Mouse (Mus musculus) lung, adult 2 months (tissue): ENCODE measurements around the gene Tubgcp6. TPM values are rescaled to one million over a fixed set of nuclear protein-coding genes. Genes with fewer than 3 reads are reported as not detected.
A peak's percentile ranks its signal among the peaks of the same experiment; 100 is the strongest.

ENCODE experiments used
- DNase-seq: peaks from one replicate; pipeline ENCODE4 v3.0.0; 2022
- H3K4me1 ChIP-seq: fragments of 200-500 bp; 2 replicates; pipeline ENCODE4 v1.6.1; 2011; ENCODE audit warnings: low read length; ENCODE audit not compliant: control insufficient read depth, insufficient read depth
- H3K4me3 ChIP-seq: fragments of 200-500 bp; replicated peaks from 2 replicates; pipeline ENCODE3; 2011; ENCODE audit warnings: low read depth, mild to moderate bottlenecking, control low read depth, low read length; ENCODE audit errors: extremely low read depth
- CTCF ChIP-seq: fragments of 200-500 bp; IDR thresholded peaks from 2 replicates; pipeline ENCODE4 v1.5.1; 2011; ENCODE audit warnings: mild to moderate bottlenecking, low read length, control low read depth; ENCODE audit not compliant: insufficient read depth
- POLR2A ChIP-seq: fragments of 200-500 bp; IDR thresholded peaks from 2 replicates; pipeline ENCODE4 v1.6.1; 2011; ENCODE audit warnings: low read depth, mild to moderate bottlenecking, control low read depth, low read length, borderline replicate concordance; ENCODE audit errors: extremely low read depth
- WGBS: fragments of 180-500 bp; shearing (Covaris S2); methylation state at CpG from one replicate; pipeline ENCODE4 v1.1.7; 2018; 5-methylcytosine and 5-hydroxymethylcytosine counted together
- polyA plus RNA-seq: library from polyadenylated mRNA; depleted of rRNA; stranded (reverse); fragments of >200 nt; gene quantifications from 2 replicates; pipeline ENCODE4 v1.2.3, GENCODE M21; 2012

Tubgcp6 gene
- polyA plus RNA-seq, 1 experiment: 30.3 TPM

GRCm38 (mm10) chr15:89136461-89137155, 13.7 kb upstream of the Tubgcp6 start:
- 96% methylated on average over 5 of the region's 5 CpGs for WGBS
- peaks cover 14% of the 10 kb centered on the region for H3K4me1 ChIP-seq
- no peak for DNase-seq
- no peak overlapping the region for H3K4me3 ChIP-seq
- TF ChIP-seq CTCF: no peak
- no peak for TF ChIP-seq POLR2A

- 65% methylated on average over 3 of the region's 3 CpGs for WGBS
- Histone ChIP-seq H3K4me1 (peaks cover 12% of the 10 kb centered on the region), H3K4me3 (no peak overlapping the region)
- DNase-seq: no peak
- no peak for TF ChIP-seq CTCF
- TF ChIP-seq POLR2A: no peak
These were observed 8.4 kb upstream of the Tubgcp6 start for GRCm38 (mm10) chr15:89131316-89131715.

GRCm38 (mm10) chr15:89130245-89130644, 7.3 kb upstream of the Tubgcp6 start:
- Histone ChIP-seq H3K4me3 (no peak overlapping the region), H3K4me1 (peaks cover 12% of the 10 kb centered on the region)
- no peak for DNase-seq
- TF ChIP-seq POLR2A (no peak), CTCF (no peak)

- DNase-seq: peak; percentile 91
- 3% methylated on average over 36 of the region's 36 CpGs for WGBS
- TF ChIP-seq CTCF (peak; percentile 93), POLR2A (peak; percentile 66; the same call in 1 of the 2 replicates)
- H3K4me3 ChIP-seq: peak within 1 kb of the TSS; percentile 94
- H3K4me1 ChIP-seq: peaks cover 12% of the 10 kb centered on the region
These were observed 5.8 kb upstream of the Tubgcp6 start, which contains the start of gene Hdac10 for GRCm38 (mm10) chr15:89128382-89129350. Gene Hdac10 (minus strand): TSS chr15:89128700.

- TF ChIP-seq POLR2A (no peak), CTCF (no peak)
- 73% methylated on average over 8 of the region's 8 CpGs for WGBS
- DNase-seq: no peak
- H3K4me3 ChIP-seq: no peak overlapping the region
- peaks cover 14% of the 10 kb centered on the region for H3K4me1 ChIP-seq
These were observed 4.5 kb upstream of the Tubgcp6 start for GRCm38 (mm10) chr15:89127364-89127940.

GRCm38 (mm10) chr15:89126622-89127021, 3.7 kb upstream of the Tubgcp6 start:
- TF ChIP-seq CTCF (no peak), POLR2A (no peak)
- H3K4me3 ChIP-seq: no peak overlapping the region
- WGBS: 87% methylated on average over 8 of the region's 8 CpGs
- H3K4me1 ChIP-seq: peaks cover 20% of the 10 kb centered on the region
- DNase-seq: no peak

GRCm38 (mm10) chr15:89125351-89125750, 2.4 kb upstream of the Tubgcp6 start:
- 96% methylated on average over 9 of the region's 9 CpGs for WGBS
- DNase-seq: no peak
- TF ChIP-seq POLR2A (no peak), CTCF (no peak)
- Histone ChIP-seq H3K4me1 (peaks cover 20% of the 10 kb centered on the region), H3K4me3 (no peak overlapping the region)

- DNase-seq: no peak
- Histone ChIP-seq H3K4me3 (no peak overlapping the region), H3K4me1 (peaks cover 20% of the 10 kb centered on the region)
- no peak for TF ChIP-seq POLR2A
- TF ChIP-seq CTCF: no peak
- 96% methylated on average over 3 of the region's 3 CpGs for WGBS
These were observed 1.4 kb upstream of the Tubgcp6 start for GRCm38 (mm10) chr15:89124312-89124711.

GRCm38 (mm10) chr15:89123595-89123994, 683 bp upstream of the Tubgcp6 start:
- WGBS: 36% methylated on average over 11 of the region's 11 CpGs
- DNase-seq: no peak
- TF ChIP-seq POLR2A (no peak), CTCF (no peak)
- Histone ChIP-seq H3K4me1 (peaks cover 17% of the 10 kb centered on the region), H3K4me3 (no peak overlapping the region)
